Comparison of ENCODE assay signal across 23 mouse cellular contexts in the genomic region with DNA sequence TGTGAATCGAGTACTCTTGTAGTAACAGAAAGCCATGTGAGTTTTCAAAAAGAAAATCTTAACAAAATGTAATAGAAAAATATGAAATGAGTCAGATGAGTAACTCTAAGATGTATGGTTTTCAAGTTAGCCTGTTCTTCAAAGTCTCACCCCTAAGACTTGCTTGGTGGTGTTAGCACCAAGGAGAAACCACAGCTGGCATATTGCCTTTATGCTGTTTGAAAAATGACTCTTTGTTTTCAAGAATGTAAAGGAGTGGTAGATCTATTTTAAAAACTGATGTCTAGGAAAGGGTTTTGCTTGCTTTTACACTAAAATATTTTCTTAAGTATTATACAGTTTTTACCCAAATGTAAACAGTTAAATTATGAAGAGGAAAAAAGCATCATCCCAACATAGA. TPM values are rescaled to one million over a fixed set of nuclear protein-coding genes. Genes with fewer than 3 reads are reported as not detected.
DNase-seq lines count a peak whose midpoint lies in the region; ATAC-seq and TF ChIP-seq lines count a peak whose summit lies in the region.
"Had no signal": no experiment of that assay in that cellular context is flagged by ENCODE, and none has a peak within 500 bp of the region (broad histone marks: within the 10 kb centered on the region; RNA-seq: fewer than 3 reads in every experiment).

No protein-coding gene starts in this region.

- H3K9ac ChIP-seq in MEL (ENCODE audit: control insufficient read depth, low read depth, low read length, poor library complexity, severe bottlenecking): no peak overlapping the region
- H3K9ac ChIP-seq in liver, embryonic 12.5 days: no peak overlapping the region
- H3K9ac ChIP-seq: embryonic facial prominence, embryonic 12.5 days; forebrain, embryonic 13.5 days; forebrain, embryonic 15.5 days; forebrain, postnatal 0 days had no signal

- H3K4me2 ChIP-seq in liver, embryonic 12.5 days: no peak overlapping the region
- H3K4me2 ChIP-seq: embryonic facial prominence, embryonic 12.5 days; forebrain, embryonic 13.5 days; forebrain, embryonic 15.5 days had no signal

- peaks cover 52% of the 10 kb centered on the region for H3K79me2 ChIP-seq in MEL (ENCODE audit: control insufficient read depth, insufficient read depth, low read length, poor library complexity)

- DNase-seq in CD4-positive, CD25-positive, alpha-beta regulatory T cell, adult 2 months (ENCODE audit: low read depth, low spot score): peak; percentile 12
- DNase-seq in MEL (ENCODE audit: low read depth, low spot score): no peak
- no peak for DNase-seq in testis, postnatal 14 days (ENCODE audit: low spot score)
- DNase-seq: adrenal gland, adult 2 months; adrenal gland, postnatal 10 days; adrenal gland, postnatal 25 days; B cell, adult 2 months; cerebellum, adult 11 months; cerebellum, adult 18-20 months; cerebellum, adult 8-10 months; cerebellum, postnatal 10 days; cerebellum, postnatal 25 days; forebrain, postnatal 0 days had no signal

- TF ChIP-seq RAD21 in MEL (IDR thresholded peaks at IDR 0.05; ENCODE audit: low read depth, low read length): no peak

- TF ChIP-seq CTCF in MEL (IDR thresholded peaks at IDR 0.05 in 2 of 3, conservative IDR thresholded peaks at IDR 0.05 in 1 of 3; ENCODE audit: control insufficient read depth in 1 of 3, insufficient read depth in 1 of 3, low read depth in 2 of 3, low read length in 3 of 3, poor library complexity in 1 of 3, severe bottlenecking in 1 of 3): no peak

- no peaks in the 10 kb centered on the region for H3K27me3 ChIP-seq in MEL (ENCODE audit: control insufficient read depth in 1 of 2, insufficient read depth in 2 of 2, low read length in 2 of 2)
- H3K27me3 ChIP-seq in liver, embryonic 12.5 days (replicated peaks): no peaks in the 10 kb centered on the region
- H3K27me3 ChIP-seq: CH12.LX; embryonic facial prominence, embryonic 12.5 days; forebrain, embryonic 13.5 days; forebrain, embryonic 15.5 days; Patski had no signal

- H3K36me3 ChIP-seq in MEL (ENCODE audit: control insufficient read depth in 1 of 2, insufficient read depth in 2 of 2, low read length in 2 of 2): peaks cover 2 to 46% of the 10 kb centered on the region in 2 experiments; a peak in 2 of 4 replicates
- H3K36me3 ChIP-seq in liver, embryonic 12.5 days: no peaks in the 10 kb centered on the region
- H3K36me3 ChIP-seq: embryonic facial prominence, embryonic 10.5 days; embryonic facial prominence, embryonic 12.5 days; forebrain, embryonic 15.5 days had no signal

- H3K27ac ChIP-seq in MEL (ENCODE audit: control insufficient read depth, low read depth, low read length): no peak overlapping the region
- no peak overlapping the region for H3K27ac ChIP-seq in liver, embryonic 12.5 days
- H3K27ac ChIP-seq: embryonic facial prominence, embryonic 10.5 days; embryonic facial prominence, embryonic 12.5 days; forebrain, embryonic 13.5 days; forebrain, embryonic 15.5 days had no signal

- TF ChIP-seq EP300 in MEL (IDR thresholded peaks at IDR 0.05; ENCODE audit: low read depth in 1 of 2, low read length in 2 of 2): no peak

- H3K4me3 ChIP-seq in MEL (ENCODE audit: control insufficient read depth in 1 of 2, insufficient read depth in 1 of 2, low read depth in 2 of 2, low read length in 2 of 2): no peak overlapping the region
- no peak overlapping the region for H3K4me3 ChIP-seq in liver, embryonic 12.5 days
- H3K4me3 ChIP-seq: embryonic facial prominence, embryonic 10.5 days; embryonic facial prominence, embryonic 12.5 days; forebrain, embryonic 13.5 days; forebrain, embryonic 15.5 days had no signal

- peaks cover 5 to 45% of the 10 kb centered on the region in 2 experiments for H3K4me1 ChIP-seq in MEL (ENCODE audit: control insufficient read depth in 1 of 2, insufficient read depth in 2 of 2, low read length in 2 of 2)
- H3K4me1 ChIP-seq in liver, embryonic 12.5 days: no peaks in the 10 kb centered on the region
- H3K4me1 ChIP-seq: embryonic facial prominence, embryonic 10.5 days; embryonic facial prominence, embryonic 12.5 days; forebrain, embryonic 13.5 days; forebrain, embryonic 15.5 days had no signal

- no peaks in the 10 kb centered on the region for H3K9me3 ChIP-seq in MEL (replicated peaks; ENCODE audit: insufficient read depth, low read length)
- H3K9me3 ChIP-seq in liver, embryonic 12.5 days (replicated peaks): no peaks in the 10 kb centered on the region
- H3K9me3 ChIP-seq: embryonic facial prominence, embryonic 10.5 days; embryonic facial prominence, embryonic 12.5 days; forebrain, embryonic 13.5 days; forebrain, embryonic 15.5 days; G1E had no signal

- no peak for TF ChIP-seq POLR2A in MEL (IDR thresholded peaks at IDR 0.05; ENCODE audit: control insufficient read depth in 1 of 2, insufficient read depth in 1 of 2, low read depth in 1 of 2, low read length in 2 of 2, poor library complexity in 1 of 2)

- no peak for ATAC-seq in CD4-positive, CD25-positive, alpha-beta regulatory T cell, adult 4 months
- ATAC-seq in liver, embryonic 12.5 days: no peak
- ATAC-seq: activated CD4-positive, CD25-positive, alpha-beta regulatory T cell, adult 4 months; forebrain, embryonic 13.5 days; forebrain, embryonic 15.5 days; forebrain, postnatal 0 days; Patski had no signal

- WGBS in liver, embryonic 12.5 days (ENCODE audit: insufficient replicate concordance): 77% methylated on average over 1 of the region's 1 CpGs

TF ChIP-seq in MEL, 35 proteins besides CTCF, POLR2A, EP300 and RAD21:
- TF ChIP-seq SIN3A (IDR thresholded peaks at IDR 0.05; ENCODE audit: low read length) (0 out of 2 replicates have a peak, but pooled peaks have one; percentile 23), ELF1 (IDR thresholded peaks at IDR 0.05; ENCODE audit: low read depth, low read length) (no peak), ZC3H11A (IDR thresholded peaks at IDR 0.05; ENCODE audit: low read depth, low read length) (0 out of 2 replicates have a peak, but pooled peaks have one; percentile 14), E2F4 (IDR thresholded peaks at IDR 0.05; ENCODE audit: borderline replicate concordance, low read depth, low read length) (no peak)
TF ChIP-seq in MEL: peak in this region for 2.

RNA-seq across cellular contexts. Expression of a gene that starts 16.5 kb away (rescaled TPM):
- polyA plus RNA-seq in CD4-positive, CD25-positive, alpha-beta regulatory T cell, adult 4 months (2017; shearing (Covaris generic)): 10 to 100 TPM; 12.7 to 12.9 TPM
- total RNA-seq in MEL (2012; rRNA removed): 13.6 and 16.4 TPM in 2 replicates
- 10 to 100 TPM in 1 of 2 experiments, not detected in 1; 11.9 TPM for polyA plus RNA-seq in MEL (2012; ENCODE audit: insufficient read depth in 1 of 2, insufficient read length in 2 of 2, low read depth in 1 of 2, low replicate concordance in 2 of 2, missing spikeins in 1 of 2)
- polyA plus RNA-seq in liver, embryonic 12.5 days (2016; fragmentation: Nextera tagmentation; extraction: Ambion mirVana): 5.5 and 5.9 TPM in 2 replicates
